Mouse (Mus musculus) CH12.LX (cell line): Measurements from ENCODE around the gene Zfp276. TPM values are rescaled to one million over a fixed set of nuclear protein-coding genes. Genes with fewer than 3 reads are reported as not detected.

Source experiments
- DNase-seq: peaks from one replicate; pipeline ENCODE4 v3.0.0-alpha.2; 2013; ENCODE audit errors: extremely low read depth
- H3K27ac ChIP-seq: 2 replicates; pipeline ENCODE4 v1.5.1; 2012; ENCODE audit warnings: low read depth, mild to moderate bottlenecking, control low read depth, moderate library complexity; ENCODE audit not compliant: insufficient read depth
- H3K27me3 ChIP-seq: replicated peaks from 2 replicates; pipeline ENCODE3; 2012; ENCODE audit warnings: inconsistent platforms
- H3K36me3 ChIP-seq, 2 experiments: replicated peaks in 1 of 2; 2 replicates each; pipeline versions ENCODE3 to v1.6.1; 2012; ENCODE audit warnings: inconsistent platforms in 1 of 2, low read length in 1 of 2, mild to moderate bottlenecking in 1 of 2, mixed read lengths in 1 of 2, moderate library complexity in 1 of 2; ENCODE audit not compliant: control insufficient read depth in 1 of 2, insufficient read depth in 1 of 2
- H3K4me1 ChIP-seq, 2 experiments: 2 replicates each; pipeline ENCODE4 v1.6.1; 2012; ENCODE audit warnings: inconsistent platforms in 1 of 2, moderate library complexity in 1 of 2; ENCODE audit not compliant: insufficient read depth in 2 of 2, control insufficient read depth in 1 of 2
- H3K4me2 ChIP-seq: 2 replicates; pipeline ENCODE4 v1.6.1; 2012; ENCODE audit warnings: low read depth, mild to moderate bottlenecking, control low read depth; ENCODE audit not compliant: poor library complexity, insufficient read depth, severe bottlenecking
- H3K4me3 ChIP-seq, 3 experiments: fragments of 150-350 bp in 1 of 3; sonication (generic) in 1 of 3; replicated peaks in 1 of 3; 2 replicates each; pipeline versions ENCODE3 to v1.5.1; 2011 to 2012; ENCODE audit warnings: low read depth in 2 of 3, low read length in 2 of 3, mild to moderate bottlenecking in 2 of 3, moderate library complexity in 2 of 3, control low read depth in 1 of 3, improper control_type of control experiment in 1 of 3, inconsistent platforms in 1 of 3, mixed read lengths in 1 of 3; ENCODE audit not compliant: poor library complexity in 1 of 3
- H3K79me2 ChIP-seq: replicated peaks from 2 replicates; pipeline ENCODE4 v1.6.1; 2012; ENCODE audit warnings: mild to moderate bottlenecking, moderate library complexity; ENCODE audit not compliant: control insufficient read depth, poor library complexity, insufficient read depth, severe bottlenecking; ENCODE audit errors: extremely low read depth
- H3K9ac ChIP-seq: 2 replicates; pipeline ENCODE4 v1.6.1; 2012; ENCODE audit warnings: low read depth, mild to moderate bottlenecking, control low read depth, moderate library complexity; ENCODE audit not compliant: insufficient read depth
- H3K9me3 ChIP-seq: replicated peaks from 2 replicates; pipeline ENCODE3; 2012; ENCODE audit warnings: low read length, inconsistent platforms, mixed read lengths
- CHD1 ChIP-seq: IDR thresholded peaks from 2 replicates; pipeline ENCODE4 v1.6.1; 2012; ENCODE audit warnings: low read depth, low read length, improper control_type of control experiment, inconsistent platforms
- CTCF ChIP-seq, 2 experiments: IDR thresholded peaks in 1 of 2; conservative IDR thresholded peaks in 1 of 2; 2 replicates each; pipeline ENCODE4 v1.5.1; 2011 to 2012; ENCODE audit warnings: low read depth in 2 of 2, low read length in 2 of 2, improper control_type of control experiment in 1 of 2, inconsistent platforms in 1 of 2, mild to moderate bottlenecking in 1 of 2, moderate library complexity in 1 of 2
- E2F4 ChIP-seq: IDR thresholded peaks from 2 replicates; pipeline ENCODE4 v1.6.1; 2011; ENCODE audit warnings: low read depth, low read length, improper control_type of control experiment; ENCODE audit not compliant: insufficient replicate concordance
- ELF1 ChIP-seq: IDR thresholded peaks from 2 replicates; pipeline ENCODE4 v1.6.1; 2014; ENCODE audit warnings: low read depth, mild to moderate bottlenecking, inconsistent platforms, low read length, improper control_type of control experiment
- HCFC1 ChIP-seq: IDR thresholded peaks from 2 replicates; pipeline ENCODE4 v1.6.1; 2012; ENCODE audit warnings: low read depth, mild to moderate bottlenecking, inconsistent platforms, low read length, improper control_type of control experiment
- IRF4 ChIP-seq: IDR thresholded peaks from 2 replicates; pipeline ENCODE4 v1.6.1; 2014; ENCODE audit warnings: low read depth, mild to moderate bottlenecking, inconsistent platforms, low read length, improper control_type of control experiment
- JUN ChIP-seq: IDR thresholded peaks from 2 replicates; pipeline ENCODE4 v1.6.1; 2011; ENCODE audit warnings: low read depth, mild to moderate bottlenecking, low read length, improper control_type of control experiment, moderate library complexity; ENCODE audit not compliant: insufficient read depth
- JUND ChIP-seq: conservative IDR thresholded peaks from 2 replicates; pipeline ENCODE4 v1.6.1; 2011; ENCODE audit warnings: low read depth, low read length, improper control_type of control experiment
- MAFK ChIP-seq: IDR thresholded peaks from 2 replicates; pipeline ENCODE4 v1.6.1; 2011; ENCODE audit warnings: low read length, improper control_type of control experiment; ENCODE audit not compliant: insufficient replicate concordance
- MAX ChIP-seq: IDR thresholded peaks from 2 replicates; pipeline ENCODE4 v1.6.1; 2011; ENCODE audit warnings: low read length, improper control_type of control experiment
- MAZ ChIP-seq: IDR thresholded peaks from 2 replicates; pipeline ENCODE4 v1.6.1; 2012; ENCODE audit warnings: low read depth, mild to moderate bottlenecking, inconsistent platforms, low read length, improper control_type of control experiment, moderate library complexity
- MEF2A ChIP-seq: IDR thresholded peaks from 2 replicates; pipeline ENCODE4 v1.6.1; 2014; ENCODE audit warnings: low read depth, mild to moderate bottlenecking, inconsistent platforms, low read length, improper control_type of control experiment, borderline replicate concordance
- MXI1 ChIP-seq: IDR thresholded peaks from 2 replicates; pipeline ENCODE4 v1.6.1; 2011; ENCODE audit warnings: mild to moderate bottlenecking, low read depth, low read length, improper control_type of control experiment
- MYC ChIP-seq: IDR thresholded peaks from 2 replicates; pipeline ENCODE4 v1.6.1; 2011; ENCODE audit warnings: low read depth, mild to moderate bottlenecking, improper control_type of control experiment, low read length
- POLR2A ChIP-seq: IDR thresholded peaks from 2 replicates; pipeline ENCODE4 v1.6.1; 2011; ENCODE audit warnings: low read depth, mild to moderate bottlenecking, improper control_type of control experiment, low read length
- POLR2AphosphoS2 ChIP-seq: IDR thresholded peaks from 2 replicates; pipeline ENCODE4 v1.6.1; 2011; ENCODE audit warnings: low read depth, low read length, improper control_type of control experiment
- RCOR1 ChIP-seq: conservative IDR thresholded peaks from 2 replicates; pipeline ENCODE4 v1.6.1; 2012; ENCODE audit warnings: low read depth, mild to moderate bottlenecking, inconsistent platforms, low read length, improper control_type of control experiment
- SIN3A ChIP-seq: IDR thresholded peaks from 2 replicates; pipeline ENCODE4 v1.6.1; 2012; ENCODE audit warnings: low read length, improper control_type of control experiment, inconsistent platforms
- SMC3 ChIP-seq: IDR thresholded peaks from 2 replicates; pipeline ENCODE4 v1.6.1; 2011; ENCODE audit warnings: low read depth, low read length, improper control_type of control experiment
- TBP ChIP-seq: conservative IDR thresholded peaks from 2 replicates; pipeline ENCODE4 v1.6.1; 2011; ENCODE audit warnings: low read depth, low read length, improper control_type of control experiment
- TCF12 ChIP-seq: IDR thresholded peaks from 2 replicates; pipeline ENCODE4 v1.6.1; 2014; ENCODE audit warnings: low read depth, mild to moderate bottlenecking, inconsistent platforms, low read length, improper control_type of control experiment
- UBTF ChIP-seq: IDR thresholded peaks from 2 replicates; pipeline ENCODE4 v1.6.1; 2012; ENCODE audit warnings: low read depth, mild to moderate bottlenecking, inconsistent platforms, low read length, improper control_type of control experiment, moderate library complexity
- ZKSCAN1 ChIP-seq: IDR thresholded peaks from 2 replicates; pipeline ENCODE4 v1.6.1; 2012; ENCODE audit warnings: low read depth, inconsistent platforms, low read length, improper control_type of control experiment, borderline replicate concordance
- ZNF384 ChIP-seq: IDR thresholded peaks from 2 replicates; pipeline ENCODE4 v1.6.1; 2012; ENCODE audit warnings: low read depth, low read length, improper control_type of control experiment, inconsistent platforms
- dilution Hi-C: fragments of 300-500 bp; cut with MboI; formaldehyde crosslinking; loops from 2 replicates; pipeline ENCODE4 v1.14.3; 2020; ENCODE audit warnings: low sequenced_read_pairs; ENCODE audit not compliant: extremely low pct_unique_long_range_greater_than_20kb, extremely low pct_ligation_motif_present
- in situ Hi-C: fragments of 300-500 bp; cut with MboI; formaldehyde crosslinking; loops from 3 replicates; pipeline ENCODE4 v1.14.3; 2019; ENCODE audit warnings: low sequenced_read_pairs, low pct_ligation_motif_present, low pct_unique_long_range_greater_than_20kb, mixed read lengths
- polyA plus RNA-seq: library from polyadenylated mRNA; unstranded; fragments of >175 nt; gene quantifications from 2 replicates; pipeline ENCODE4 v1.2.1, GENCODE M21; 2012; ENCODE audit warnings: low read depth; ENCODE audit not compliant: insufficient read length
- total RNA-seq, 2 experiments: library from RNA; depleted of rRNA; stranded (reverse); fragments of 300-350 nt in 1 of 2; fragments of >200 nt in 1 of 2; gene quantifications; 2 replicates each; pipeline ENCODE4 v1.2.3; 2012 to 2014

Zfp276 gene
- total and polyA plus RNA-seq, 3 experiments = 5.5 to 10.2 (median 8.7) TPM

DNA sequence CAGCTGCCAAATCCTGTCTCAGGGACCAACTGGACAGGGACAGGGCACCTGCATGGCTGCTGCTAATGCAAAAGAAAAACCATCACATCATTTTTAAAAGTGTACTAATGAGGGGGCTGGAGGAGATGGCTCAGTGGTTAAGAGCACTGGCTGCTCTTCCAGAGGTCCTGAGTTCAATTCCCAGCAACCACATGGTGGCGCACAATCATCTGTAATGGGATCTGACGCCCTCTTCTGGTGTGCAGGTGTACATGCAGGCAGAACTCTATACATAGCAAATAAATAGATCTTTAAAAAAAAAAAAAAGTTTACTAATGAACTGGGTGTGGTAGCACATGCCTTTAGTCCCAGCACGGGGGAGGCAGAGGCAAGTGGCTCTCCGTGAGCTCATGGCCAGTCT lies 54.7 kb downstream of the Zfp276 start:
- Histone ChIP-seq H3K9ac (no peak overlapping the region), H3K9me3 (no peaks in the 10 kb centered on the region), H3K27me3 (no peaks in the 10 kb centered on the region), H3K4me1 (no peaks in the 10 kb centered on the region), H3K4me2 (no peak overlapping the region), H3K4me3 (no peak overlapping the region), H3K27ac (no peak overlapping the region), H3K36me3 (peaks cover 56 to 88% of the 10 kb centered on the region in 2 experiments), H3K79me2 (no peaks in the 10 kb centered on the region)
- peak in 1 of 2 experiments; percentile 66; a peak in 2 of 4 replicates for TF ChIP-seq CTCF (conservative IDR thresholded peaks at IDR 0.05 in 1 of 2, IDR thresholded peaks at IDR 0.05 in 1 of 2; ENCODE audit: low read depth in 2 of 2, low read length in 2 of 2)
- TF ChIP-seq MEF2A = no peak
- dilution Hi-C loops (no loop called here), in situ Hi-C loops (no loop called here)
- no peak for DNase-seq

DNA sequence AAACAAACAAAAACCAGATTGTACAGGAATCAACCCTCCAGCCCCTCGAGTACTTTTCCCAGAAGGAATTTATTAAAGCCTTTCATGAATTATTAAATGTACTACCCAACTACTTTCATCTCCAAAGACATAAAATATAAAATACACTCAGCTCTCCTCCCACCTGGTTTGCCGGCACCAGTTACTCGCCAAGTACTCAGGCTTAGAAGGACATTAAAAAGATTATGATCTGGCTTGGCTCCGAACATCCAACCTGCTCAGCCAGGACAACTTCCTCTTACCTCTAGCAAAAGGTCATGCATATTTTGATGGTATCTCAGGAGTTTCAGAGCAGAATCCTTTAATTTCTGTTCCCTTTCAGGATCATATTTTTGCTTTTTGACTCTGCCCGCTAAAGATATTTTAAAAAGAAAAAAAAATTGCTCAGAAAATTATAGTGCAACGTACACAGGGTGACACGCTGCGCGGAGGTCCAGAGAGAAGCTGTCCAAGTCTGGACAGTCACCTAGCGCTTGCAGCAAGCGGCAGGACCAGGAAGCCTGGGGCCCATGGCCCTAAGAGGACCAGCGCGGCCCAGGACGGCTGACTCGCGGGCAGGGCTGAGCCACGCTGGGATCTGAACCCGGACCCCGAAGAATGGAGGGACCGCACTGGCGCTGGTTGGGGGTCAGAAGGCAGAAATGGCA lies 63.9 kb downstream of the Zfp276 start:
- dilution Hi-C loops = no loop called here

DNA sequence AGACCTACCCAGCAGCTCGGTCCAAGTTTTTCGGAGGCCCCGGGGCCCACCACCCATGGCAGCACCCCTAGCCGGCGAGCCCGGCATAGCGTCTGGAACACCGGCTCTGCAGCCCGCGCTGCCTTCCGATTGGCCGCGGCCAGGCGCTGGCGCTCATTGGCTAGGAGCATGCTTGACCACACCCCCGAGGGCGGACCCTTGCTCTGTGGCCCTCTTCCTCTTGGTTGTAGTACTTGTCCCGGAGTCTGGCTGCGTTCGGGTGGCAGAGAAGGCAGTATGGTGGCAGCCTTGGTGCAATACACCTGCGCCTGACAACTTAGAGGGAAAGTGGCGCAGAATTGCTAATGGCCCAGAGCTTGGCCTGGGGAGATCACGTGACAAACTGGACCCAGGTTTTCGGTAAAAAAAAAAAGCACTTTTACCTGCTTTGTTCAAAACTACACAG lies 64.5 kb downstream of the Zfp276 start, which contains the start of gene Fanca:
TSS of gene Fanca (minus strand) at position 110 of the 445 bp plus-strand sequence.
- peak; percentile 97 for DNase-seq
- H3K9ac ChIP-seq = peak within 1 kb of the TSS; percentile 53
- dilution Hi-C loops = no loop called here
- peak; percentile 64 for TF ChIP-seq TBP
- TF ChIP-seq MXI1 = peak; percentile 57; the same call in 1 of the 2 replicates
- peak; percentile 70 for TF ChIP-seq MAX
- no peak for TF ChIP-seq MAZ
- TF ChIP-seq E2F4 = peak; percentile 87; the same call in 1 of the 2 replicates
- TF ChIP-seq JUND = no peak
- TF ChIP-seq ELF1 = peak; percentile 52; the same call in 1 of the 2 replicates
- TF ChIP-seq MYC = no peak
- peak in 1 of 2 experiments; percentile 34; a peak in 1 of 4 replicates for TF ChIP-seq CTCF (conservative IDR thresholded peaks at IDR 0.05 in 1 of 2, IDR thresholded peaks at IDR 0.05 in 1 of 2; ENCODE audit: low read depth in 2 of 2, low read length in 2 of 2)
- no peak for TF ChIP-seq UBTF
- no peak for TF ChIP-seq RCOR1
- no peak for TF ChIP-seq SMC3
- 0 out of 2 replicates have a peak, but pooled peaks have one; percentile 44 for TF ChIP-seq ZNF384
- TF ChIP-seq JUN = no peak
- no peak for TF ChIP-seq ZKSCAN1
- peak; percentile 46 for TF ChIP-seq HCFC1
- peak; percentile 76 for TF ChIP-seq TCF12
- peak; percentile 96 for TF ChIP-seq POLR2A
- TF ChIP-seq IRF4 = no peak
- TF ChIP-seq SIN3A = peak; percentile 79; the same call in 1 of the 2 replicates

More for the DNA sequence above, 63.9 kb downstream of the Zfp276 start:
- H3K9me3 ChIP-seq = no peaks in the 10 kb centered on the region
- TF ChIP-seq CHD1 (0 out of 2 replicates have a peak, but pooled peaks have one; percentile 0), MAFK (no peak), RCOR1 (no peak), SMC3 (no peak), POLR2AphosphoS2 (no peak), JUND (no peak)
- H3K27me3 ChIP-seq = peaks cover 4% of the 10 kb centered on the region
- H3K27ac ChIP-seq = no peak overlapping the region
- peaks cover 0 to 21% of the 10 kb centered on the region in 2 experiments for H3K36me3 ChIP-seq
- DNase-seq = no peak
- peaks cover 4 to 13% of the 10 kb centered on the region in 2 experiments; a peak in 2 of 4 replicates for H3K4me1 ChIP-seq
- H3K9ac ChIP-seq = peak overlapping the region; percentile 53
- H3K79me2 ChIP-seq = 0 out of 2 replicates have a peak, but pooled peaks cover 5% of the 10 kb centered on the region
- in situ Hi-C loops = no loop called here
- peak overlapping the region; percentile 63 to 69 (median 69) for H3K4me3 ChIP-seq
- peak overlapping the region; percentile 86 for H3K4me2 ChIP-seq

More for the DNA sequence above, 64.5 kb downstream of the Zfp276 start, which contains the start of gene Fanca:
- peak within 1 kb of the TSS; percentile 63 to 69 (median 69) for H3K4me3 ChIP-seq
- H3K27ac ChIP-seq = no peak within 1 kb of the TSS; the same call in 1 of the 2 replicates
- peaks cover 4 to 17% of the 10 kb centered on the region in 2 experiments; a peak in 2 of 4 replicates for H3K4me1 ChIP-seq
- peaks cover 4% of the 10 kb centered on the region for H3K27me3 ChIP-seq
- no peaks in the 10 kb centered on the region for H3K9me3 ChIP-seq
- H3K4me2 ChIP-seq = peak within 1 kb of the TSS; percentile 86
- in situ Hi-C loops = no loop called here
- 0 out of 2 replicates have a peak, but pooled peaks cover 5% of the 10 kb centered on the region for H3K79me2 ChIP-seq
- peaks cover 0 to 16% of the 10 kb centered on the region in 2 experiments for H3K36me3 ChIP-seq
